Mouse (Mus musculus) liver, embryonic 15.5 days (tissue): ENCODE results near the gene Hist1h2bl. TPM values are rescaled to one million over a fixed set of nuclear protein-coding genes. Genes with fewer than 3 reads are reported as not detected.
"Not testable (repeated sequence)": the region's sequence is repeated elsewhere in the genome, so short reads cannot be mapped to it uniquely, and the experiment has no call there.

Source experiments
- ATAC-seq: fragments of 200-750 bp; cut with Nextera tagmentation; 2 replicates; pipeline ENCODE4 v1.8.0; 2017; ENCODE audit warnings: moderate number of reproducible peaks, mild to moderate bottlenecking, moderate library complexity; ENCODE audit not compliant: insufficient read depth
- H3K27ac ChIP-seq: fragments of 300-500 bp; sonication (generic); replicated peaks from 2 replicates; pipeline ENCODE4 v1.5.1; 2015; ENCODE audit warnings: mild to moderate bottlenecking, inconsistent platforms
- H3K27me3 ChIP-seq: fragments of 300-500 bp; sonication (generic); 2 replicates; pipeline ENCODE4 v1.6.1; 2015; ENCODE audit warnings: mild to moderate bottlenecking, inconsistent platforms
- H3K36me3 ChIP-seq: fragments of 300-500 bp; sonication (generic); replicated peaks from 2 replicates; pipeline ENCODE4 v1.6.1; 2015; ENCODE audit warnings: moderate library complexity, mild to moderate bottlenecking, inconsistent platforms
- H3K4me1 ChIP-seq: fragments of 300-500 bp; sonication (generic); replicated peaks from 2 replicates; pipeline ENCODE4 v1.6.1; 2015; ENCODE audit warnings: inconsistent platforms
- H3K4me2 ChIP-seq: fragments of 300-500 bp; sonication (generic); 2 replicates; pipeline ENCODE4 v1.6.1; 2015; ENCODE audit warnings: moderate library complexity, mild to moderate bottlenecking, inconsistent platforms
- H3K4me3 ChIP-seq: fragments of 300-500 bp; sonication (generic); replicated peaks from 2 replicates; pipeline ENCODE4 v1.5.1; 2015; ENCODE audit warnings: mild to moderate bottlenecking, inconsistent platforms
- H3K9ac ChIP-seq: fragments of 300-500 bp; sonication (generic); 2 replicates; pipeline ENCODE4 v1.6.1; 2015; ENCODE audit warnings: moderate library complexity, mild to moderate bottlenecking, inconsistent platforms
- H3K9me3 ChIP-seq: fragments of 300-500 bp; sonication (generic); replicated peaks from 2 replicates; pipeline ENCODE4 v1.6.1; 2016; ENCODE audit warnings: inconsistent platforms
- WGBS: fragments of 180-500 bp; shearing (Covaris S2); methylation state at CpG from one replicate; pipeline ENCODE4 v1.1.7; 2015; ENCODE audit warnings: mixed read lengths; ENCODE audit not compliant: insufficient replicate concordance; 5-methylcytosine and 5-hydroxymethylcytosine counted together
- polyA plus RNA-seq: library from polyadenylated mRNA; unstranded; fragments of >200 nt; fragmentation: Nextera tagmentation; extraction: Ambion mirVana; gene quantifications from 2 replicates; pipeline ENCODE4 v1.2.1, GENCODE M21; 2015

Hist1h2bl gene
- polyA plus RNA-seq, 1 experiment from 2014 or later, result 3.4 TPM

DNA sequence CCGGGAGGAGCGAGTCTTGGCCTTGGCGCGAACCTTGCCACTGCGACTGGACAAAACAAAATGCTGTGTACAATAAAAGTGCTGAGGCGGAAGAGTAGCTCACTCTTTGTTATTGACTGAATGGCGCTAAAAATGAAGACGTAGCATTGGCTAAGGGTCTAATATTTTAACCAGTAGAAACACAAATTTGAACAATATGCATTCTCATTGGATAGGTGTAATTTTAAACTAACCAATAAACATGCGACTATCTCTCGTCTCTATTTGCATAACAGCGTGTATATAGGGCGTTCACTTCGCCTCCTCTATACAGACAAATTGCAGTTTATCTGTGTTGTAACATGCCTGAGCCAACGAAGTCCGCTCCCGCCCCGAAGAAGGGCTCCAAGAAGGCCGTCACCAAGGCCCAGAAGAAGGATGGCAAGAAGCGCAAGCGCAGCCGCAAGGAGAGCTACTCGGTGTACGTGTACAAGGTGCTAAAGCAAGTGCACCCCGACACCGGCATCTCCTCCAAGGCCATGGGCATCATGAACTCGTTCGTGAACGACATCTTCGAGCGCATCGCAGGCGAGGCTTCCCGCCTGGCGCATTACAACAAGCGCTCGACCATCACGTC, 5.9 kb upstream of the Hist1h2bl start, which contains the start of gene Hist1h2bm:
Hist1h2bm (plus strand) TSS at position 288 of the 616 bp plus-strand sequence.
- Histone ChIP-seq H3K4me3 (peak within 1 kb of the TSS; percentile 60), H3K4me2 (peak within 1 kb of the TSS; percentile 83), H3K27ac (peak within 1 kb of the TSS; percentile 95), H3K4me1 (peaks cover 46% of the 10 kb centered on the region), H3K9ac (peak within 1 kb of the TSS; percentile 80)
- ATAC-seq, result peak; percentile 90
- not testable (repeated sequence) for H3K27me3 ChIP-seq, H3K9me3 ChIP-seq, H3K36me3 ChIP-seq
- under 1% methylated on average over 37 of the region's 37 CpGs for WGBS

DNA sequence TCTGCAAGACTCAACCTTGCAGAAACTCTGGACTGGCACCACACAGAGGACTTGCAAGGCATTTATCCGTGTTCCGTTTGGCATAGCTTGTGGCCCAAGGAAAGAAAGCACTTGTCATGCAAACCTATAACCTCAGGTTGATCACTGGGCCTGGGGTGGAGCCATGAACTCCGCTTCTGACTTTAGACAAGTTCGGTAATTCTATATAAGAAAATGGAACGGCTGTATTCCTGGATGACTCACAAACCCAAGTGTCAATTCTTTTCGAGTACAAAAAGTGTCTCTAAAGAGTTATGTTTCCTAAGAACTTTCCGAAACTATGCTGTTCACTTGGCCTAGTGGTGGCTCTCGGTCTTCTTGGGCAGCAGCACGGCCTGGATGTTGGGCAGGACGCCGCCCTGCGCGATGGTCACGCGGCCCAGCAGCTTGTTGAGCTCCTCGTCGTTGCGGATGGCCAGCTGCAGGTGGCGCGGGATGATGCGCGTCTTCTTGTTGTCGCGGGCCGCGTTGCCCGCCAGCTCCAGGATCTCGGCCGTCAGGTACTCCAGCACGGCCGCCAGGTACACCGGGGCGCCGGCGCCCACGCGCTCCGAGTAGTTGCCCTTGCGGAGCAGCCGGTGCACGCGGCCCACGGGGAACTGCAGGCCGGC, 5.3 kb upstream of the Hist1h2bl start:
- WGBS, result 2% methylated on average over 22 of the region's 44 CpGs
- ATAC-seq, result peak; percentile 30
- peak overlapping the region; percentile 80 for H3K9ac ChIP-seq
- H3K27me3 ChIP-seq, H3K9me3 ChIP-seq, H3K36me3 ChIP-seq: not testable (repeated sequence)
- H3K4me1 ChIP-seq, result peaks cover 47% of the 10 kb centered on the region
- peak overlapping the region; percentile 83 for H3K4me2 ChIP-seq
- peak overlapping the region; percentile 95 for H3K27ac ChIP-seq
- H3K4me3 ChIP-seq, result peak overlapping the region; percentile 60

DNA sequence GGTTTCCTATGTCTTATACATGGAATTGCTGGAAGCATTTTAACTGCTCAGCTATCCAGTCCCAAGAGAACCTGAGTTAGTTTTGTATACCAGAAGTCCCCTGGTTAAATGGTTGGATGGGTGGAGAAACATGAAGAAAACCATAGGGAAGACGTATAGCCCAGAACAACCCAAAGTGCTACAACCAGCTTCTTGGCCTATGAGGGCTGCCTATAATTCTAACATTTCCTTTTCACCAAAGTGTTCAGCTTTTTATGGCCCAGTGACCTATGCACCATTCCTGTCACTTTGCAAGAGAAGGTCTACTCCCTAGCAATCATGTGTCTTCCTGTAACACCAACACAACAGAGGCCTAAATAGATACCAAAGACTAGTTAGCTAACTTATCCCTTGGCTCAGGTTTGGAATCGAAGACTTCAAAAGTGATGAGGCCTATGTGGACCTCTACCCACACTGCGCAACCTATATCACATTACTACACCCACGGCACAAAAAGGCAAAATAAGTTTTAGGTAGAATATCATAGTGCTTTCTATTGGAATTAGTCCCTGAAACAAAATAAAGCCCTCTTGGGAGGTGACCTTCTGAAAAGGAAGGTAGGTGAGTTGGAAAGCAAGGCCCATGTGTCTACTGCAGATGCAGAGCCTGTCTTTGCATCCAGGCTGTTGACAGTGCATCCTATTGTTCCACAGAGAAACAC, 2.6 kb upstream of the Hist1h2bl start:
- peak overlapping the region; percentile 57 for H3K4me3 ChIP-seq
- H3K27ac ChIP-seq, result peak overlapping the region; percentile 93
- peaks cover 61% of the 10 kb centered on the region for H3K4me1 ChIP-seq
- H3K4me2 ChIP-seq, result peak overlapping the region; percentile 69
- H3K27me3 ChIP-seq, result no peaks in the 10 kb centered on the region
- WGBS, result 44% methylated on average over 4 of the region's 4 CpGs
- no peaks in the 10 kb centered on the region for H3K9me3 ChIP-seq
- H3K36me3 ChIP-seq, result no peaks in the 10 kb centered on the region
- no peak for ATAC-seq
- peak overlapping the region; percentile 66 for H3K9ac ChIP-seq

DNA sequence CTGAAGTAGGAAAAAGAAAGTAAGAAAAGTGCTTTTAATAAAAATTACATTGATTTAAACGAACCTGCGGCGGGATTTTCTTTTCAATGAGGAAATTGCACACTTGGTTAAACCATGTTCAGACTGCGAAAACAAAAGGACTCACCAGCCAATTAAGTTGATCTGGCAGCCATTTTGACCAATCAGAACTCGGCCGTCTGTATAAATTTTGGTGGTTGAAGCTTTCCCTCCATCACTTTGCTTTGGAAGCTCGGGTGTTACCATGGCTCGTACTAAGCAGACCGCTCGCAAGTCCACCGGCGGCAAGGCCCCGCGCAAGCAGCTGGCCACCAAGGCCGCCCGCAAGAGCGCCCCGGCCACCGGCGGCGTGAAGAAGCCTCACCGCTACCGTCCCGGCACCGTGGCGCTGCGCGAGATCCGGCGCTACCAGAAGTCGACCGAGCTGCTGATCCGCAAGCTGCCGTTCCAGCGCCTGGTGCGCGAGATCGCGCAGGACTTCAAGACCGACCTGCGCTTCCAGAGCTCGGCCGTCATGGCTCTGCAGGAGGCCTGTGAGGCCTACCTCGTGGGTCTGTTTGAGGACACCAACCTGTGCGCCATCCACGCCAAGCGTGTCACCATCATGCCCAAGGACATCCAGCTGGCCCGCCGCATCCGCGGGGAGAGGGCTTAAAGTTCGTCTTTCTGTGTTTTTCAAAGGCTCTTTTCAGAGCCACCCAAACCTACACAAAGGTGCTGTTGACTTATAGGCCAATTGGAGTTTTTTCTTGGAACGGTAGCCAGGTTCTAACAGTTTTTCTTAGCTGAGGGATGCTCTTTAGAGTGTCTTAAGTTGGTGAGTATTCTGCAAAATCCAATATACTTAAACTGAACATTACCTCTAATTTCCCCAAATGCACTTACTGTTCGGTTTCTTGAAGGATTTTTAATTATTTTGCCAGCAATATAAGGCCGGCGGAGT, 1.7 kb upstream of the Hist1h2bl start, which contains the start of gene Hist1h3h:
Hist1h3h (plus strand) TSS at position 263 of the 961 bp plus-strand sequence.
- 1% methylated on average over 31 of the region's 56 CpGs for WGBS
- Histone ChIP-seq H3K4me1 (peaks cover 56% of the 10 kb centered on the region), H3K9ac (peak within 1 kb of the TSS; percentile 75), H3K4me2 (peak within 1 kb of the TSS; percentile 90), H3K4me3 (peak within 1 kb of the TSS; percentile 62), H3K27ac (peak within 1 kb of the TSS; percentile 95)
- peak; percentile 11 for ATAC-seq
- H3K36me3 ChIP-seq, H3K9me3 ChIP-seq, H3K27me3 ChIP-seq: not testable (repeated sequence)

DNA sequence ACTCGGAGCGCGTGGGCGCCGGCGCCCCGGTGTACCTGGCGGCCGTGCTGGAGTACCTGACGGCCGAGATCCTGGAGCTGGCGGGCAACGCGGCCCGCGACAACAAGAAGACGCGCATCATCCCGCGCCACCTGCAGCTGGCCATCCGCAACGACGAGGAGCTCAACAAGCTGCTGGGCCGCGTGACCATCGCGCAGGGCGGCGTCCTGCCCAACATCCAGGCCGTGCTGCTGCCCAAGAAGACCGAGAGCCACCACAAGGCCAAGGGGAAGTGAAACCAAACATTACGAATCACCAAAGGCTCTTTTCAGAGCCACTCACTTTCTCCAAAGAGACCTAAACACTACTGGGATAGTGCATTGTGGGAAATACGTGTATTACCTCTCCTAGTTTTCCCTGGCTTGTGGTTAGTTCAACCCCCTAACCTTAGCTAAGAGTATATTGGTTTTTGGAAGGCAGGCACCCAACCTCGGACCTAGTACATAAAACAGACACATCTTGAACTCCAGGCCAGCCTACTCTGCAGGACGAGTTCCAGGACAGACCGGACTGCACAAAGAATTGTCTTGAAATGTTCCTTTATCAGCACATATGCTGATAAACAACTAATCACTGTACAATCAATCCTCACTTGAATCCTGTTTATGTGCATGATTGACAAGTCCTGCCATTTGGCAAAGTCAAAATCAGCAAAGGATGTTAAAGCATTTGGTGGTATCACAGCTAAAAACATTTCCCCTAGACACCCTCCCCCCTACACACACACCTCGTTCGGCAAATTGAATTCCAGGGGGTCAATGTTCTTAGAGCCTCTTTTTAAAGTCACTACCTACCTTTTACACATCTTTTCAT, 823 bp upstream of the Hist1h2bl start:
- WGBS, result under 1% methylated on average over 12 of the region's 38 CpGs
- H3K4me2 ChIP-seq, result peak overlapping the region; percentile 90
- not testable (repeated sequence) for H3K9me3 ChIP-seq, H3K27me3 ChIP-seq, H3K36me3 ChIP-seq
- peak; percentile 7 for ATAC-seq
- peak overlapping the region; percentile 95 for H3K27ac ChIP-seq
- H3K9ac ChIP-seq, result peak overlapping the region; percentile 75
- H3K4me3 ChIP-seq, result peak overlapping the region; percentile 62
- peaks cover 56% of the 10 kb centered on the region for H3K4me1 ChIP-seq

DNA sequence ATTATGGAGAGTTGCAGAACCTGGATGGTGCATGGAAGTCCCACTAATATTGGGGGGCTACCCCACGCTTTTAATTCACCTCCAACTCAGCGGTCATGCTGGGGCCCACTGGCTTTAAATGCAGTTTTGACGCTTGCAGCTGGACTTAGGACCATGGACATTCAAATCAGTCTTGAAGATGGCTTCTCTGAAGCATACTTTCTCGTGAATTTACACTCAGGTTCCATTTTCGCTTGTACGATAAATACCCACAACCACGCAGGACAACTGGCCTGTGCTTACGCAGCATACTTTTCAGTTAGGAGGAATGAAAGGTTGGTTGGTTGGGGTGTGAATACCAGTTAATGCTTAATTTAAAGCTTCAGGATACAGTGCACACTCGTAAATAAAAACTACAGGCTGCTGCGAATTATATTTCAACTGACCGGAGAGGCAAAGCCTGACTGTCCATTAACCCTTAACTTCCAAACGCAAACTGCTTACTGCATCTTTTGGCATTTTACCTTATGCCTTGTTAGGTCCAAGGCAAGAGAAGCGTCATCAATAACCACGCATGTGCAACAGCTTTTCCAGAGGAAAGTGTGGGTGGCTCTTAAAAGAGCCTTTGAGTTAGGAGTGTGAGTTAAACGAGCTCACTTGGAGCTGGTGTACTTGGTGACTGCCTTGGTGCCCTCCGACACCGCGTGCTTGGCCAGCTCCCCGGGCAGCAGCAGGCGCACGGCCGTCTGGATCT, 646 bp downstream of the Hist1h2bl start:
- Histone ChIP-seq H3K4me3 (peak overlapping the region; percentile 62), H3K27ac (peak overlapping the region; percentile 95), H3K4me1 (peaks cover 57% of the 10 kb centered on the region), H3K27me3 (no peaks in the 10 kb centered on the region), H3K36me3 (no peaks in the 10 kb centered on the region), H3K4me2 (peak overlapping the region; percentile 90), H3K9me3 (no peaks in the 10 kb centered on the region), H3K9ac (peak overlapping the region; percentile 81)
- ATAC-seq, result peak; percentile 2
- WGBS, result under 1% methylated on average over 22 of the region's 22 CpGs

DNA sequence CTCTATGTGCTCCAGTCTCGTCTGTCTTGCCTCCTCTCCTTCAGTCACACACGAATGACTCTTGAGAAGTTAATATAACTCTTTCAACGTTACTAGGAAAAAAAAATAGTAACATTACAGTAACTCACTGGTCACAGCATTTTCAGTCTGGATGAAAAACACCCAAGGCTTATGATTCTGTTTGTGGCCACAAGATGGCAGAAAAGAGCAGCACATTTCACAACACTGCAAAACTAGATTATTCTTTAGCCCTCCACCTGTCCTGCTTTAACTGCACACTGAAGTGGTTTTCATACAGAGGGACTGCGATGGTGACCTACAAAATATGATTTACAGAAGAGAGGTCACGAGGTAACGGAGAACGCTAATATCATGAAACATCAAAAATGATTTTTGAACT, 1.2 kb downstream of the Hist1h2bl start:
- Histone ChIP-seq H3K36me3 (no peaks in the 10 kb centered on the region), H3K9ac (peak overlapping the region; percentile 81), H3K27ac (peak overlapping the region; percentile 95), H3K4me3 (peak overlapping the region; percentile 62), H3K4me1 (peaks cover 51% of the 10 kb centered on the region), H3K4me2 (peak overlapping the region; percentile 90), H3K27me3 (no peaks in the 10 kb centered on the region), H3K9me3 (no peaks in the 10 kb centered on the region)
- no peak for ATAC-seq
- under 1% methylated on average over 7 of the region's 7 CpGs for WGBS

DNA sequence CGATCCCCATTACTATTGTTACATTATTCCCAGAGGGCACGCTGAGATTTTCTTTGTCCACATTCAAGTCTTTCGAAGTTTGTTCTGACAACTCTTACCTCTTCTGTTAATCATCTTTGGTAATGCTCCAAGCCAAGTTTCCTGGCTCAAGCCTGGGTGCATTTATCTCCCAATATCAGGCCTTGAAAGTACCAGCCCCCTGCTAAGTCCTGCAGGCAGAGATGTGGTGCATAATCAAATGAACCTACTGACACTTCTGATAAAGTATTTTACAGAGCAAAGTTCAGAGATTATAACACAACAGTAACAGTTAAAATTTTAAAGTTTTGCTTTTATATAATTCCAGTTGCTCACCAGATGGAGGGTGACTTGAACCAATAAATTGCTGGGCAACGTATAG, 4.2 kb downstream of the Hist1h2bl start:
- ATAC-seq, result no peak
- Histone ChIP-seq H3K9ac (peak overlapping the region; percentile 64; the same call in 1 of the 2 replicates), H3K4me3 (peak overlapping the region; percentile 63), H3K27ac (peak overlapping the region; percentile 45; the same call in 1 of the 2 replicates), H3K36me3 (no peaks in the 10 kb centered on the region), H3K4me1 (peaks cover 32% of the 10 kb centered on the region), H3K9me3 (no peaks in the 10 kb centered on the region), H3K27me3 (no peaks in the 10 kb centered on the region), H3K4me2 (peak overlapping the region; percentile 84)
- WGBS, result 13% methylated on average over 4 of the region's 4 CpGs

DNA sequence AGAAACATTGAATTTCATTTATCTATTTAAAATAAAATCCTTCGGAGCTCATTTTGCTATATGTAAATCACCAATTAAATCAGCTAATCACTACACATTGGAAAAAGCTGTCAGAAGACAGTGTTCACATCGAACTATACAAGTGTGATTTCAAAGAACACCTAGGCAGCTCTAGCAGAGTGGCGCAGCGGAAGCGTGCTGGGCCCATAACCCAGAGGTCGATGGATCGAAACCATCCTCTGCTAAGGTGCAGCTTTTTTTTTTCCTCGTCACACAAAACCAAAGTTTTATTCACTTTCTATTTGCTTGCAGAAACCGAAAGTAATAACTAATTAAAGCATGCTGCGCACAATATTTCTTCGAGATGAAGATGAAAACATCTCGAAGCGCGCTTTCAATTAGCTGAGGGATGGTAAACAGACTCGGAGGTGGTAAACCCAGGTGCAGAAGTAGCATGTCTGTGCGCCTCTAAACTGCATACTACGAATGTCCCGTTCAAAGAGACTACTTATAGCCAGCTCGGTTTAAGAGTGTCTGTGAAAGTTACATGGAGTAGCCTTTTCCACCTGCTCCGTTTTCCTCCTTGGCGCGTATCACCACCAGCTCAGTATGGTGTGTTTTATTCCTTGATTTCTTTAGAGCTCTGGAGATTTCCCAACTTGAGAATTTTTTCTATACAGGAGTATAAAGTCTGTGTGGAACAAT, 5.0 kb downstream of the Hist1h2bl start:
- Histone ChIP-seq H3K36me3 (no peaks in the 10 kb centered on the region), H3K9ac (peak overlapping the region; percentile 64), H3K27ac (peak overlapping the region; percentile 45; the same call in 1 of the 2 replicates), H3K9me3 (no peaks in the 10 kb centered on the region), H3K4me3 (peak overlapping the region; percentile 63), H3K4me2 (peak overlapping the region; percentile 84), H3K27me3 (no peaks in the 10 kb centered on the region), H3K4me1 (peaks cover 32% of the 10 kb centered on the region)
- 2% methylated on average over 22 of the region's 22 CpGs for WGBS
- ATAC-seq, result peak; percentile 40
